Mouse (Mus musculus) natural killer cell, adult 2 months (primary cell): ENCODE measurements around the gene Rrh.
"Not testable (repeated sequence)": the region's sequence is repeated elsewhere in the genome, so short reads cannot be mapped to it uniquely, and the experiment has no call there.

Source experiments
- DNase-seq, 2 experiments: peaks; one replicate each; pipeline ENCODE4 v3.0.0; 2022; ENCODE audit warnings: low spot score in 2 of 2

Rrh gene

DNA sequence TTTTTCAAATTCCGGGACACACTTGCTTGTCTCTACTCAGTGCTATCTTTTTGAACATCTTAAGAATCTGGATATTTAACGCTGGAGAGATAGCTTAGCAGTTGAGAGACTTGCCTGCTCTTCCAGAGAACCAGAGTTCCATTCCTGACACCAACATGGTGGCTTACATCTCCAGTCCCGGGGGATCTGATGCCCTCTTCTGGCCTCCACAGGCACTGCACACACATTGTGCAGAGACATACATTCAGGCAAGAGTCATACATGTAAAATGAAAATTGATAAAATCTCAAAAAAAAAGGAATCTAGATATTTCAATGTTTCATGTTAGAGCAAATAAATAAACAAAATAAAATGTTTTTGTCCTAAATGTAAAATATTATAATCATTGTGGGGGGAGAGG lies 39.6 kb downstream of the Rrh start:
- no peak for DNase-seq

DNA sequence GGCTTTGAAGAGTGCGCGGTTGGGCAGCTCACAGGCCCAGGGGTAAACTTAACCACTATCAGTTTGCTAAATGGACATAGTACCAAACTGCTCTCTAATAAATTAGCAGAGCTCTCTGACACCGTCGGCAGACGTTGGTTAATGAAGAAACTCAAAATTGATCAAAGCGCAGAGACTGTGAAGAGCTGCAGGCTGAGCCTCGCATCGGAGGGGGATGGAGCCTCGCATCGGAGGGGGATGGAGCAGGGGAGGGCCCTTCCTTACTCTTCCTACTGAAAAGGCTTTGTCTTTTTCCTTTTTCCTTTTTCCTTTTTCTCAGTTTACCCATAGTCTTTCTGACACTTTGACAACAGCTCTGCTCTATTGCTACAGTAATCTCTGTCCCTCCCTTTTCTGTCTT lies 41.0 kb downstream of the Rrh start:
- no peak for DNase-seq

DNA sequence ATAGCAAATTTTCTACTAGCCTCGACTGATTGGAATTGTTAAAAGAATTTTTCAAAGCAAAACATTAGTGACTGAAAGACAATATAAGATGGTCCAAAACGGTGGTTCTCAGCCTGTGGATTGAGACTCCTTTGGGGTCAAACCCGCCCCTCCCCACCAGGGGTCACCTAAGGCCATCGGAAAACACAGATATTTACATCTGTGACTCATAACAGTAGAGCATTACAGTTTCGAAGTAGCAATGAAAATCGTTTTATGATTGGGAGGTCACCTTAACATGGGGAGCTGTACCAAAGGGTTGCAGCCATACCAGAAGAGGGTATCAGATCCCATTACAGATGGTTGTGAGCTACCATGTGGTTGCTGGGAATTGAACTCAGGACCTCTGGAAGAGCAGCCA lies 51.2 kb downstream of the Rrh start:
- no peak for DNase-seq

GRCm38 (mm10) chr3:129766971-129767794 lies 55.2 kb downstream of the Rrh start:
- no peak for DNase-seq

DNA sequence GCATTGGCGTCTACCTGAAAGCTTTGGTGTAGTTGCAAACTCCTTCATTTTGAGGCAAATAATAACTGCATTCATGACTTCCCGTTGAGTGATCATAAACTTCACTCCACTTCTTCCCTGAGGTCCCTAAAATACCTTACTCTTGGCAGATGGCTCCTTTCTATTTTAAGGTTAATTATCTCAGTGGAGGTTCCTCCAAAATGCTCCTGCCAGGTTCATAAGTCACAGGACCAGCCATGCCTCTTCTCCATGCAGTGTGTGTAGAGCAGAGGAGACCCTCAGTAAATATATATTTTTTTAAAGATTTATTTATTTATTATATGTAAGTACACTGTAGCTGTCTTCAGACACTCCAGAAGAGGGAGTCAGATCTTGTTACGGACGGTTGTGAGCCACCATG lies 56.3 kb downstream of the Rrh start:
- DNase-seq = no peak

DNA sequence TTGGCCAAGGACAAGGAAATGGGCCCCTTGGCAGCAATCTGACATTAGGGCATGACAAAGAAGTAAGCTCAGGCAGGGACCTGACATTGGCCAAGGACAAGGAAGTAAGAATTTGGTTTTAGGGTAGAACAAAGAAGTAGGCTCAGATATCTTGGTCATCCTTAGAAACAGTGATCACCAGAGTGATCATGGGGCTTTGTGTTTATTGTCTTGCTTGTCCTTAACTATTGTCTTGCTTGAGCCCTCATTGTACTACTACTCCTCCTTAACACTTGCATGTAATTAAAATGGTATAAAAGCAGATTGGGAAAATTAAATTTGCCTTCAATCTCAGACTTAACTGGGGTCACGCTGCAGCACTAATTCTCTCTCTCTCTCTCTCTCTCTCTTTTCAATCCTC lies 64.8 kb downstream of the Rrh start:
- not testable (repeated sequence) for DNase-seq

GRCm38 (mm10) chr3:129754650-129755604 lies 67.5 kb downstream of the Rrh start, which contains the start of gene Egf:
Egf (minus strand) TSS chr3:129755316.
- no peak for DNase-seq
